In the genomic region with DNA sequence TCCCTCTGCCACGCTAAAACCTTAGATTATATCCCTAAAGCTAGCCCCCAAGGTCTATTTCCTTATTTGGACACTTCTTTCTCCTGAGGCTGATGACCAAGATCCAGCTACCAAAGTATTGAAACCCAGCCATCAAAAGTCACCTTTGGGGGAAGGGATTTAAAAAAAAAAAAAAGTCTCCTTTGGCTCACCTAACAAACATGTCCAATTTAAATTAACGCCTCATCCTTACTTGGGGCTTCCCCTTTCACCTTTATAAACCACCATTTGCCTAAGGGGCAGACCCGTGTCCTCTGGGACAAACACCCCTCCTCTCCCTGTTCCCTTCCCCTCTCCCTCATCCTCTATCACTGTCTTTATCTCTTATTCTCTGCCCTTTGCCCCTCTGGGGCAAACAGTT, we compare ENCODE assay signal across 26 mouse cellular contexts.
"Had no signal": no experiment of that assay in that cellular context is flagged by ENCODE, and none has a peak within 500 bp of the region (broad histone marks: within the 10 kb centered on the region; RNA-seq: fewer than 3 reads in every experiment).

No protein-coding gene starts in this region.

- DNase-seq: cerebellum, adult 9-11 months; cerebellum, postnatal 10 days; cerebellum, postnatal 14 days; cerebellum, postnatal 25 days; cerebellum, postnatal 36 days; embryo, embryonic 11 days; forebrain, postnatal 0 days; gastrocnemius, adult 2 months; gastrocnemius, postnatal 10 days; gastrocnemius, postnatal 14 days; gastrocnemius, postnatal 25 days; gastrocnemius, postnatal 36 days; heart, adult 11 months; heart, adult 18-20 months; heart, adult 2 months had no signal

- ATAC-seq: forebrain, embryonic 13.5 days; forebrain, embryonic 14.5 days; forebrain, embryonic 15.5 days; forebrain, embryonic 16.5 days; forebrain, postnatal 0 days had no signal

- H3K27ac ChIP-seq: embryonic facial prominence, embryonic 10.5 days; embryonic facial prominence, embryonic 12.5 days; embryonic facial prominence, embryonic 13.5 days; embryonic facial prominence, embryonic 15.5 days; forebrain, embryonic 10.5 days; forebrain, embryonic 12.5 days; forebrain, embryonic 13.5 days; forebrain, embryonic 15.5 days; gastrocnemius, adult 2 months; heart, adult 2 months had no signal

- H3K27me3 ChIP-seq: embryonic facial prominence, embryonic 12.5 days; forebrain, embryonic 13.5 days; forebrain, embryonic 15.5 days had no signal

- H3K9ac ChIP-seq: embryonic facial prominence, embryonic 12.5 days; embryonic facial prominence, embryonic 13.5 days; embryonic facial prominence, embryonic 15.5 days; forebrain, embryonic 12.5 days; forebrain, embryonic 13.5 days; forebrain, embryonic 15.5 days; forebrain, postnatal 0 days had no signal

- H3K9me3 ChIP-seq: embryonic facial prominence, embryonic 12.5 days; embryonic facial prominence, embryonic 15.5 days; forebrain, embryonic 10.5 days; forebrain, embryonic 12.5 days; forebrain, embryonic 13.5 days; forebrain, embryonic 15.5 days had no signal

- H3K4me3 ChIP-seq: embryonic facial prominence, embryonic 10.5 days; embryonic facial prominence, embryonic 12.5 days; embryonic facial prominence, embryonic 13.5 days; embryonic facial prominence, embryonic 15.5 days; erythroblast, embryonic 14.5 days; forebrain, embryonic 10.5 days; forebrain, embryonic 12.5 days; forebrain, embryonic 13.5 days; forebrain, embryonic 15.5 days; gastrocnemius, adult 2 months; heart, adult 2 months had no signal

- H3K36me3 ChIP-seq: embryonic facial prominence, embryonic 10.5 days; embryonic facial prominence, embryonic 12.5 days; embryonic facial prominence, embryonic 13.5 days; embryonic facial prominence, embryonic 15.5 days; forebrain, embryonic 10.5 days; forebrain, embryonic 12.5 days; forebrain, embryonic 15.5 days had no signal

- H3K4me2 ChIP-seq: embryonic facial prominence, embryonic 12.5 days; embryonic facial prominence, embryonic 13.5 days; embryonic facial prominence, embryonic 15.5 days; forebrain, embryonic 12.5 days; forebrain, embryonic 13.5 days; forebrain, embryonic 15.5 days had no signal
